Mouse (Mus musculus) hindbrain, embryonic 10.5 days (tissue): Measurements from ENCODE around the gene Sema5b. TPM values are rescaled to one million over a fixed set of nuclear protein-coding genes. Genes with fewer than 3 reads are reported as not detected.
A peak's percentile ranks its signal among the peaks of the same experiment; 100 is the strongest.
"Not testable (repeated sequence)": the region's sequence is repeated elsewhere in the genome, so short reads cannot be mapped to it uniquely, and the experiment has no call there.

Experiments
- DNase-seq: peaks from one replicate; pipeline ENCODE4 v3.0.0-alpha.2; 2017; ENCODE audit warnings: low spot score
- H3K27ac ChIP-seq: fragments of 300-500 bp; sonication (generic); 2 replicates; pipeline ENCODE4 v1.5.1; 2016; ENCODE audit warnings: mild to moderate bottlenecking, moderate library complexity
- H3K27me3 ChIP-seq: fragments of 300-500 bp; sonication (generic); 2 replicates; pipeline ENCODE4 v1.6.1; 2016; ENCODE audit warnings: mild to moderate bottlenecking; ENCODE audit not compliant: poor library complexity, insufficient read depth, severe bottlenecking
- H3K36me3 ChIP-seq: fragments of 300-500 bp; sonication (generic); 2 replicates; pipeline ENCODE4 v1.6.1; 2016; ENCODE audit warnings: mild to moderate bottlenecking, moderate library complexity
- H3K4me1 ChIP-seq: fragments of 300-500 bp; sonication (generic); replicated peaks from 2 replicates; pipeline ENCODE4 v1.6.1; 2016; ENCODE audit warnings: mild to moderate bottlenecking
- H3K4me3 ChIP-seq: fragments of 300-500 bp; sonication (generic); 2 replicates; pipeline ENCODE4 v1.5.1; 2016; ENCODE audit warnings: mild to moderate bottlenecking, moderate library complexity
- H3K9me3 ChIP-seq: fragments of 300-500 bp; sonication (generic); 2 replicates; pipeline ENCODE4 v1.6.1; 2016; ENCODE audit warnings: mild to moderate bottlenecking, moderate library complexity
- WGBS: fragments of 180-500 bp; shearing (Covaris S2); methylation state at CpG from one replicate; pipeline ENCODE4 v1.1.7; 2016; 5-methylcytosine and 5-hydroxymethylcytosine counted together
- polyA plus RNA-seq: library from polyadenylated mRNA; unstranded; fragments of >200 nt; fragmentation: Nextera tagmentation; extraction: Ambion mirVana; gene quantifications from 2 replicates; pipeline ENCODE4 v1.2.1, GENCODE M21; 2016

Gene Sema5b
- polyA plus RNA-seq, 1 experiment from 2014 or later: 57.8 TPM

DNA sequence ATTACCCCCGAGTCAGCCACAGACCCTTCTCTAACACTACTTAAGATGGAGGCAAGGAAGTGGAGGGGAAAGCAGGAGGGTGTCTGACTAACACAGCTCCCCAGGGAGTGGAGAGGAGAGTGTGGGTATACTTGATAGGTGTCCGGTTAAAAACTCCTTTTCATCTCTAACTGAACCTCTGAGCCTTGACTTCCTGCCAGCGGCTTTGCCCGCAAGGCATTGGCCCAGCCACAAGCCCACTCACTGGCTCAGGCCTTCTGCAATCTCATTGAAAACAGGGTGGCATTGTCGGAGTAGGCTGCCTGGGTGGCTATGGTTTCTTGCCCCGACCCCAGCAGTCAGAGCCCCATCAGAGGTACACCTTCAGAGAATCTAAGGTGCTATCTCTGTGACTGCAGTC lies 20.6 kb downstream of the Sema5b start:
- Histone ChIP-seq H3K4me3 (no peak overlapping the region), H3K27ac (no peak overlapping the region), H3K9me3 (no peaks in the 10 kb centered on the region), H3K4me1 (peaks cover 41% of the 10 kb centered on the region), H3K27me3 (no peaks in the 10 kb centered on the region), H3K36me3 (peaks cover 55% of the 10 kb centered on the region)
- DNase-seq: no peak
- WGBS: 89% methylated on average over 6 of the region's 6 CpGs

DNA sequence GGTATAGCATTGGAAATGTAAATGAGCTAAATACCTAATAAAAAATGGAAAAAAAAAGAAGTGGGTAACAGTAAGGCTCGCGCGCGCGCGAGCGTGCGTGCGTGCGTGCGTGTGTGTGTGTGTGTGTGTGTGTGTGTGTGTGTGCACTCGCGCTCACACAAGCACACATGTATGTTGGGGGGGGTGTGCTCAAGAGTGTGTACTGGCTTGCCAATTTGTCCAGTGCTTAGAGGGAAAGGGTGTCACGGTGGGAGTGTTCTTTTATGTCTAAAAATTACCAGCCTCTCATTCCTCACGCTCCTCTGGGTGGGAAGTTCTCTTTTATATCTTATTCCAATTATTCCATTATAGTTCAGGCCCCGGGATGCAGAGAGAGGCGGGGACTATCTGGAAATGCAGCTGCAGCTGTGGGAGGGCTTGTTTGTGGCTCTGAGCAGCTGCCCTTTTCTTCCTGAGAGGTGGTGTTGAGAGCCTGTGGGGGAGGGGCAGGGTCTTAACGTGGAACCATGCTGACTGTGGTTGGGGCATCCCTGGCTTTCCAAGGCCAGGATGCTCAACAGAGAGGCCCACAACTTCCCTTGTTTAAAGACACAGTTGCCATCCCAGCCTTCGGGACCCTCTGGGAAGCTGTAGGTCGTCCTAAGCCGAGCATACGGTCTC lies 23.4 kb downstream of the Sema5b start:
- peaks cover 59% of the 10 kb centered on the region for H3K4me1 ChIP-seq

DNA sequence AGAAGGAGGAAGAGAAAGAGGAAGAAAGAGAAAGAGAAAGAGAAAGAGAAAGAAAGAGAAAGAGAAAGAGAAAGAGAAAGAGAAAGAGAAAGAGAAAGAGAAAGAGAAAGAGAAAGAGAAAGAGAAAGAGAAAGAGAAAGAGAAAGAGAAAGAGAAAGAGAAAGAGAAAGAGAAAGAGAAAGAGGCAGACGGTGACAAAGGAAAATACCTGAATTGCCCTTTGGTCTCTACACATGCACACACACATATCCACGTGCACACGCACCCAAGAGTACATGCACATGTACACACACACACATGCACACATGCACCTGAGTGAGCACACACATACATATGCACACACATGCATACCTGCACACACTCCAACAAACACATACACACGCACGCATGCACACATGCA lies 24.7 kb downstream of the Sema5b start:
- peaks cover 29% of the 10 kb centered on the region for H3K36me3 ChIP-seq
- not testable (repeated sequence) for H3K27ac ChIP-seq, H3K4me3 ChIP-seq, H3K27me3 ChIP-seq, DNase-seq, H3K9me3 ChIP-seq
- 95% methylated on average over 5 of the region's 5 CpGs for WGBS
- peaks cover 70% of the 10 kb centered on the region for H3K4me1 ChIP-seq

More for the DNA sequence above, 23.4 kb downstream of the Sema5b start:
- Histone ChIP-seq H3K4me3 (peak overlapping the region; percentile 11; the same call in 1 of the 2 replicates), H3K27ac (peak overlapping the region; percentile 85), H3K27me3 (no peaks in the 10 kb centered on the region), H3K36me3 (peaks cover 29% of the 10 kb centered on the region), H3K9me3 (no peaks in the 10 kb centered on the region)
- DNase-seq: peak; percentile 72
- WGBS: 55% methylated on average over 22 of the region's 22 CpGs

DNA sequence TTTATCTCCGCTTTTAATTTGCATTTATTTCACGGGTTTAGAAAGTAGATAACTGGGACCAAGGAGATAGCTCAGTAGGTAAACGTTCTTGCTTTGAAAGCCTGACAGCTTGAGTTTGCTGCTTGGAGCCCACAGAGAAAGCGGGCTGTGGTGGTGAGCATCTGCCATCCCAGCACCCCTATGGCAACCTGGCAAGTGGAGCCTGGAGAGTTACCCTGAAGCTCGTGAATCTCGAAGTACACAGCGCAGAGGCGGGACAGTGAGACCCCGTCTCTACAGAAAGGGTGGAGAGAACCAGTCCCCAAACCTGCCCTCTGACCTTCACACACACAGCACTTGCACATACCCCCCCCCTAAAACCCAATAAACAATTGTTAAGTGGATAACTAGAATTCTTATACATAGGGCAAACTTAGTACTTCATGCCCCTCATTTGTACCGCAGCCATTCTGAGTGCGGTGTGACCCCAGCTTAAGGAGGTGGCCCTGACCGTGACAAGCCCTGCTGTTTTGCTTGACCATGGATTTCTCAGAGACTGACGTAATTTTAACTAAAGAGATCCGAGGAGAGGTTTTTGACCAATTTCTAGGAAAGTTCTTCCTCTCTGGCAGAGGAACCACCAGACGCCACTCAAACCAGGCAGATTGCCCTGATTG lies 27.4 kb downstream of the Sema5b start:
- no peaks in the 10 kb centered on the region for H3K27me3 ChIP-seq
- peaks cover 81% of the 10 kb centered on the region for H3K4me1 ChIP-seq
- peak overlapping the region; percentile 64 for H3K27ac ChIP-seq
- H3K4me3 ChIP-seq: no peak overlapping the region
- H3K36me3 ChIP-seq: peaks cover 5% of the 10 kb centered on the region; the same call in 1 of the 2 replicates
- DNase-seq: no peak
- H3K9me3 ChIP-seq: no peaks in the 10 kb centered on the region
- WGBS: 62% methylated on average over 15 of the region's 15 CpGs

DNA sequence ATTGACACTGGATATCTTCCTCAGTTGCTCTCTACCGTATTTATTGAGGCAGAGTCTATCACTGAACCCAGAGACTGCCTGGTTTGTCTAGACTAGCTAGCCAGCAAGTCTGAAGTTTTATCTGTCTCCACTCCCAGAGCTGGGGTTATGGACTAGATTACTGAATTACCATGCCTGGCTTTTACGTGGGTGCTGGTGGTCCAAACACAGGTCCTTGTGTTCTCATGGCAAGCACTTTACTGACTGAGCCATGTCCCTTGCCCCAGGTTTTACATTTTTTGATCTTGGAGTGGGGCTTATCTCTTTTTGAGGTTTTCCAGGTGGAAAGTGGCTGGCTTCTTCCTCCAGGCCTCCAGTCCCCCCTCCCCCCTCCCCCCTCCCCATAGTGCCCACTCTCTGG lies 28.4 kb downstream of the Sema5b start:
- Histone ChIP-seq H3K27ac (peak overlapping the region; percentile 67), H3K4me3 (no peak overlapping the region), H3K27me3 (no peaks in the 10 kb centered on the region), H3K36me3 (peaks cover 4% of the 10 kb centered on the region; the same call in 1 of the 2 replicates), H3K9me3 (no peaks in the 10 kb centered on the region), H3K4me1 (peaks cover 81% of the 10 kb centered on the region)
- DNase-seq: no peak
- WGBS: 79% methylated on average over 2 of the region's 2 CpGs

DNA sequence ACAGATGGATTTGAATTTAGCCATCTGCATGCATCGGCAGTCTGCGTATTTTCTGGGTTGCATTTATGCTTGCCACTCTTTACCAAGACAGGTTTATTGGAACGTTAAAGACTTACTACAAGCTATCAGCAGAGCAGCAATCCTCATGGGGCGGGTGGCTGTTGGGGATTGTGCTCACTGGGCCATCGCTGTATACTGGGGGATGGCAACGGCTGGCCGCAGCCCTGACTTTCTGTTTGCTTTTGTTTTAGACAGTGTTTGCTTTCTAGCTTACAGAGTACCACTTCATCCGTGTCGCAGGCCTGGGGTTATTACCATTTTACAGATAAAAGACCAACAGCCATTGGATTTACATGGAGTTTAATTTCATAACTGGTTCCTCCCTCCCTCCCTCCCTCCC lies 28.8 kb downstream of the Sema5b start:
- DNase-seq: no peak
- Histone ChIP-seq H3K4me1 (peaks cover 81% of the 10 kb centered on the region), H3K9me3 (no peaks in the 10 kb centered on the region), H3K27me3 (no peaks in the 10 kb centered on the region), H3K4me3 (no peak overlapping the region), H3K27ac (peak overlapping the region; percentile 67), H3K36me3 (peaks cover 4% of the 10 kb centered on the region; the same call in 1 of the 2 replicates)
- WGBS: 64% methylated on average over 9 of the region's 9 CpGs

DNA sequence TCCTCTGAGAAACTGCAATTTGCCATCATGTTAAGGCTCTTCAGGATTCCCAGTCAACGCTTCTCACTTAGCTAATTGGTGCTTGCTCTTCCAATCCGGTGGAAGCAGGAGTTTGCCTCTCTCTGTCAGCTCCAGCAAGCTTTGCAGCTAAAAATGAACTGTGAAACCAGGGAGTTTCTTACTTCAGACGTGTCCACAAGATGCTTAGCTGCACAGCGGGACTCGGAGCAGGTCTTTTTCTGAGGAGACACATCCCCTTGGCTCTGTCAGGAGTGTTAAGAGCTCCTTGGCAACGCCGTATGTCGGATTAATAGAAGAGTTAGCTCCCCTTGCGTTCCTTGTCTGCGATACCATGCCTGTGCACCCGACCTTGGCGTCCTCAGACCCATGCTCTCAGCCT lies 29.7 kb downstream of the Sema5b start:
- Histone ChIP-seq H3K36me3 (peaks cover 4% of the 10 kb centered on the region; the same call in 1 of the 2 replicates), H3K4me1 (peaks cover 83% of the 10 kb centered on the region), H3K9me3 (no peaks in the 10 kb centered on the region), H3K27ac (peak overlapping the region; percentile 64), H3K4me3 (no peak overlapping the region), H3K27me3 (no peaks in the 10 kb centered on the region)
- no peak for DNase-seq
- WGBS: 52% methylated on average over 12 of the region's 12 CpGs

DNA sequence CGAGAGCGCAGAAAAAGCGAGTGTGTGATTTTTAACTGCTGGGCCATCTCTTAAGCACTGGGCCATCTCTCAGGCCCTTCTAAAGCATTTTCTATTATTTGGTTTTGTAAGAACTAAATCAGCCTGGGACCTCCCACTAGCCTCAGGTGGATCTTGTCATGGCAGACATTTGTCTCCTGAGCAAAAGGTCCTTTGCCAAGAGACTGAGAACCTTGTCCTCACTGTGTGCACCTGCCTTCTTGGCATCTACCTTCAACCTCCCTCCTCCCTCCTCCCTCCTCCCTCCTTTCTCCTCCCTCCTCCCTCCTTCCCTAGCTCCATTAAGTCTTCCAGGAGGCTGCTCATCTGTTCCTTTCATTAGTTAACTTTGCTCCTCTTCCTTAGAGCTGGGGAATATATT lies 32.6 kb downstream of the Sema5b start:
- H3K27me3 ChIP-seq: no peaks in the 10 kb centered on the region
- H3K27ac ChIP-seq: no peak overlapping the region
- DNase-seq: no peak
- no peaks in the 10 kb centered on the region for H3K9me3 ChIP-seq
- 97% methylated on average over 3 of the region's 3 CpGs for WGBS
- no peak overlapping the region for H3K4me3 ChIP-seq
- peaks cover 67% of the 10 kb centered on the region for H3K4me1 ChIP-seq
- H3K36me3 ChIP-seq: peaks cover 10% of the 10 kb centered on the region

DNA sequence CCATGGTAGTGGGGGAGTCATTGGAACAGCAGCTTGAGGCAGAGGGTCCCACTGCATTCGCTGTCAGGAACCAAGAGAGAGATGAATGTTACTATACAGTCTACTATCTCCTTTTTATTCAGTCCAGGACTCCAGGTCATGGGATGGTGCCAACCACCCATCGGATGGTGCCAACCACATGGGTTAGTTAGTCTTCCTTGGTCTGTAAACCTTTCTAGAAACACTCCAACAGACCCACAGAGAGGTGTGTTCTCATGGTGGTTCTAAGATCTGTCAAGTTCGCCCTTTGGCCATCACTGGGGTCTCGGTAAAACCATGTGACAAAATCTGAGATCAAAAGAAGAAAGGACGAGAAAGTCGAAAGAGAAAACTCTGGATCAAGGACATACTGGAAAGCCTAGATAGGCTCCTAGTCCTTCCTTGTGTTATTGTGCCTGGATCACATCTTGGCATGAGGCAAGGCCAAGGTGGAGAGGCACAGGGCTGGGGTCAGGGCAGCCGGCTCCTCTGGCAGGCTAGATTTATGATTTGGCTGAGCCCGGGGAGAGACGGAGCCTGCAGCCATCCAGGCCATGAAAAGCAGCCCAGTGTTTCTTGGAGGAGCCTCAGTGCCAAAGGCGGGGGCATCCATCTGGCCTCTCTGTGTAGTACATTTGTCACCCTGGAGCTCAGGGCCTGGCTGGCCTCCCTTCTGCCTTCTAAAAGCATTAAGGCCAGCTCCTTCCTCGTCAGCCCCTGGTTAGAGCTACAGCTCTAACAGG lies 36.4 kb downstream of the Sema5b start:
- peaks cover 58% of the 10 kb centered on the region for H3K4me1 ChIP-seq
- H3K27ac ChIP-seq: no peak overlapping the region
- H3K4me3 ChIP-seq: no peak overlapping the region
- no peaks in the 10 kb centered on the region for H3K27me3 ChIP-seq
- no peaks in the 10 kb centered on the region for H3K9me3 ChIP-seq
- no peak for DNase-seq
- peaks cover 21% of the 10 kb centered on the region for H3K36me3 ChIP-seq
- WGBS: 91% methylated on average over 11 of the region's 11 CpGs

DNA sequence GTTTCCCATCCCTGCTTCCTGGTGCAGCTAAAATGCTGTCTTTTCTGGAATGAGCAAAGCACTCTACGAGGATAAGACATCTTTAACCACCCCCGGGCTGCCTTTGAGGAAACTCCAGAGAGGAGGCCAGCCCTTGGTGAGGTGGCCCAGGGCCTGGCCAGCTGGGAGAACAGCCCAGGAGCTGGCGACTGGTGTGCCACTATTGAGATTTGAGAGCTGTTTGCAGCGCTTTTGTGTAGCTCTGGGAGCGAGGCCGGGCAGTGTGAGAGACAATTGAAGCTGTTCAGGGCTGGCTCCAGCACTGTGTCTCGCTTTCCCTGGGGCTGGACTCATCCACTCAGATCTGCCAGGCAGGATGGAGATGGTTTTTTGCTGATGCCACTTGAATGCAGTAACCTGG lies 40.4 kb downstream of the Sema5b start:
- peak; percentile 50 for DNase-seq
- no peaks in the 10 kb centered on the region for H3K27me3 ChIP-seq
- peaks cover 21% of the 10 kb centered on the region for H3K36me3 ChIP-seq
- peaks cover 67% of the 10 kb centered on the region for H3K4me1 ChIP-seq
- peak overlapping the region; percentile 86 for H3K27ac ChIP-seq
- H3K4me3 ChIP-seq: no peak overlapping the region
- WGBS: 32% methylated on average over 7 of the region's 7 CpGs
- H3K9me3 ChIP-seq: no peaks in the 10 kb centered on the region

DNA sequence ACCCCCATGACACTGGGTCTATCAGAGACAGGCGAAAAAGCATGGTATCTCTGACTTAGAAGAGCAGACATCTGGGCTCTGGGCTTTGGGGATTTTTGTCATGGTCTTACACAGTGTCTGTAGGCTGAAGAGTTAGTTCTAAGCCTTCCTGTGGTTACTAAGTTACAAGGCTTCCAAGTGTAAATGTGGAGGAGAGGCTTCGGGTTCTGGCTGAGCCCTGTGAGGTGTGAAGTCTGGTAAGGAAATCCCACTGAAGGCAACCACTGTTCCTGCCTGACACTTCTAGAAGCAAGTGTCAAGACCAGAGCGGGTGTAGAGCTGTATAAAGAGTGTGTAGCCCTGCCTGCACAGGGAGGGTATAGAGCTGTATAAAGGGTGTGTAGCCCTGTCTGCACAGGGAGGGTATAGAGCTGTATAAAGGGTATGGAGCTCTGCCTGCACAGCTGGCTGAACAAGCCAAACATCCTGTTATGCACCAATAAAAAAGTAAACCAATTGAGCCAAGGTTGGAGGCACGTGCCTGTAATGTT lies 42.7 kb downstream of the Sema5b start:
- 66% methylated on average over 4 of the region's 4 CpGs for WGBS
- Histone ChIP-seq H3K27ac (peak overlapping the region; percentile 17; the same call in 1 of the 2 replicates), H3K27me3 (no peaks in the 10 kb centered on the region), H3K36me3 (peaks cover 10% of the 10 kb centered on the region), H3K4me1 (peaks cover 87% of the 10 kb centered on the region), H3K4me3 (no peak overlapping the region), H3K9me3 (no peaks in the 10 kb centered on the region)
- DNase-seq: no peak

DNA sequence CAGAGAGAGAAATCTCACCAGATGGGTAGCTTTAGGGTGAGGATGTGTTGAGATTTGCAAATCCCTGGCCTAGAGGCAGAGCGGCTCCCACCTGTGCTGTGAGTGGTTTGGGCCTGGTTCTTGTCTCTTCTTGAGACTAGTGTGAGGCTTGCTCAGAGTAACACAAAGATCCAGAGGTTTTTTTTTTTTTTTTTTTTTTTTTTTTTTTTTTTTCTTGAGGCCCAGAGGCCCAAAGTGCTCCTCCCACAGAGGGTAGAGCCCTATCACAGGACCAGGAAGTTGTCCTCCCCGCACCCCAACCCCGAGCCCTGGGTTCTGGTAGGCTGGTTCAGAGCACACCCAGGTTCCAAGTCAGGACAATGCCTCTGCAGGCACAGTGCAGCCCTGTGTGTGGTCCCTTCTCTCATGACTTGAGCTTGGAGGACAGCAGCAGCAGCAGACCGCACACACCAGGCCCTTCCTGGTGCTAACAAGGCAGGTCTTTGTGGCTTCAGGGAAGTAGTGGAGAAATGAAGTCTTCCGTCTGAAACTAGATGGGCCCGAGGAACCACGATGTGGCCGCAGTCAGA lies 44.3 kb downstream of the Sema5b start:
- DNase-seq: peak; percentile 68
- no peaks in the 10 kb centered on the region for H3K36me3 ChIP-seq
- H3K4me1 ChIP-seq: peaks cover 99% of the 10 kb centered on the region
- peak overlapping the region; percentile 20 for H3K4me3 ChIP-seq
- peak overlapping the region; percentile 89 for H3K27ac ChIP-seq
- H3K27me3 ChIP-seq: peaks cover under 1% of the 10 kb centered on the region; the same call in 1 of the 2 replicates
- 43% methylated on average over 8 of the region's 8 CpGs for WGBS
- H3K9me3 ChIP-seq: no peaks in the 10 kb centered on the region
